Mouse (Mus musculus) thymus, postnatal 36 days (tissue): ENCODE measurements around the gene Lcmt1.

Experiments used
- DNase-seq, 2 experiments: peaks; one replicate each; pipeline ENCODE4 v3.0.0; 2022; ENCODE audit warnings: mixed read lengths in 2 of 2

Gene Lcmt1

DNA sequence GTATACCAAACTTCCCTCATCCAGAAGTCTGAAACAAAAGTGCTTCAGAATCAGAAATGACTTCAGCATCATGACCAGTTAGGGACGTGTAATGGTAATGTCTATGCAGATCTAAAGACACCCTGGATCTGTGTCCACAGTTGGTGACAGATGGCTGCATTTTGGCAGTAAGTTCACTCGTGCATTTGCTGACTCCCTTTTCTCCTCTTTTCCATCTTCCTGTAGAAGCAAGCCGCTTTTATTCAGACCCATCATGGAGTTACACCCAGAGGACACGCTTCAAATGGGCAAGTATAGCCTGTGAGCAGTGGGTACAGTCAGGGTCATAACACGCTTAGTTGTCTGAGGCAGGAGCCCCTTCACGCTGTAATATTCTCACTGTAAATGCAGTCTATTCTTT is 34.6 kb downstream of the Lcmt1 start:
- DNase-seq, result no peak

- DNase-seq, result no peak
Observed at GRCm38 (mm10) chr7:123405619-123406018, 36.0 kb downstream of the Lcmt1 start.

DNA sequence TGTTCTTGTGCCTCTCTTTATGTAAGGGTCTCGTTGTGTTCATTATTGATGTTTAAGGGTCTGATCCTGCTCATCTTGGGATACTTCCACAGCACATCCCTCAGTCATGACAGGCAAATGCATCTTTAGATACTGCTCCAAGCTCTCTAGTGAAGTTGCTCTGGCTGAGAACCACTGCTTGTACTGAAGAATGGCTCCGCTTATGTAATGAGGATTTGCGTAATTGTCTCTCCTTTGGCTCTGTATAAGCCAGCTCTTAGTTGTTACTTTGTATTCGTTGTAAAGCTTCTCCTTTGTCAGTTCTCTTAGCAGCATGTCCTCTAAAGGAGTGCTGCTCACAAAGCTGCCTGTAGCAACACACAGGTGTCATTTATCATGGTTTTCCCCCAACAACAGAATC is 37.4 kb downstream of the Lcmt1 start:
- DNase-seq, result no peak

GRCm38 (mm10) chr7:123410502-123410901 is 40.9 kb downstream of the Lcmt1 start:
- no peak for DNase-seq

- no peak for DNase-seq
Observed at GRCm38 (mm10) chr7:123411109-123411508, 41.5 kb downstream of the Lcmt1 start.

DNA sequence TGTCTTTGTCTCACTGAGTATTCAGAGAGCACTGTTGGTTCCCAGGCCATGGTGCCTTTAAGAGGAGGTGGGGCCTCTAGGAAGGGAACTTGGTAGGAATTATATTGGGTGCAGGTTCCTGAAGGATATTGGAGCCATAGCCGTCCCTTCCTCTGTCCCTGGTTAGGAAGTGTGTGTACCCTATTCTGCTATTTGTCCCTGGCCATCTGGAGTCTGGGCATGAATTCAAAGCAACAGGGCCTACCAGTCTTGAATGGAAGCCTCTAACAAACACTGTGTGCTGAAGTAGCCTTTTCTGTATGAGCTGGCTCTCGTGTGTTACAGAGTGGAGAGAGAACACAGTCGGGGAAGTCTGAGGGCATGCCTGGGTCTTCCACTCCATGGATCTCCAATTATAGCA is 42.6 kb downstream of the Lcmt1 start:
- DNase-seq, result no peak

DNA sequence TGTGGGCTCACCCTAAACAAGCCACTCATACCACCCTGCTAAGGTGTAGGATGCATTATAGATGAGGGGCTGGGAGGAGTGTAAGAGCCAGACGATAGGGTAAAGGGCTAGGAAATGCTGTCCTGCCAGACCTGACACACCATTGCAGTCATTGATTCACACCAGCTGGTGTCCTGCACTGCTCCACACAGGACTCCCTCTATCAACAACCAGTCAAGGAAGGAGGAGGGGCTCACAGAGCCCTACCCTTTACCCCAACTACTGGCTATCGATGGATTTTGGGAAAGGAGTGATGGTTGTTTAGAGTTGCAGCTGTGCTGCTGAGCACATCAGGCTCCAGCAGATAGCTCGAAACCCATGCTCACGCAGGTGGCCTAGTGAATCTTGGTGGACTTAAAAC is 47.2 kb downstream of the Lcmt1 start:
- no peak for DNase-seq

DNA sequence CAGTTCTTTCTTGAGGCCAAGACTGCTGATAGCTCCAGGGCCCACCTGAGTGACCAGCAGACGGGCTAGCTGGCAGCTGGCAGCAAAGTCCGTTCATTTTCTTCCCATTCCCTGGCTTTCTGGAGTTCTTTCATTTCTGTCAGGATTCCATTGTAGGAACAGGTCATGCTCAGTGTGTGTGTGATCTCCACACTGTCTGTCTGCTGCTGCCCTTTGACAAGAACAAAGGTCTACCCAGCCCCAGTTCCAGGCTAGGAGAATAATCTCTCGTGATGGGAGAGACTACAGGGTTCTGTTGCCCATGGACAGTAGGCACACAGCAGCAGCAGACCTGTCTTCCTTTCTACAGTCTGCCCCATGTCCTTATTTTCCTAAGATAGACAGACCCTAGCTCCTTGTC is 48.1 kb downstream of the Lcmt1 start:
- no peak for DNase-seq

- no peak for DNase-seq
Observed at GRCm38 (mm10) chr7:123419984-123420383, 50.4 kb downstream of the Lcmt1 start.

- DNase-seq, result no peak
Observed at GRCm38 (mm10) chr7:123421958-123422357, 52.4 kb downstream of the Lcmt1 start.

- DNase-seq, result no peak
Observed at GRCm38 (mm10) chr7:123424281-123424680, 54.7 kb downstream of the Lcmt1 start.

- DNase-seq, result no peak
Observed at GRCm38 (mm10) chr7:123425134-123425757, 55.7 kb downstream of the Lcmt1 start.

- no peak for DNase-seq
Observed at GRCm38 (mm10) chr7:123429624-123430410, 60.2 kb downstream of the Lcmt1 start.

GRCm38 (mm10) chr7:123430411-123430705 is 60.8 kb downstream of the Lcmt1 start:
- no peak for DNase-seq

- no peak for DNase-seq
Observed at GRCm38 (mm10) chr7:123431206-123431605, 61.6 kb downstream of the Lcmt1 start.

- DNase-seq, result no peak
Observed at GRCm38 (mm10) chr7:123442079-123442478, 72.5 kb downstream of the Lcmt1 start.

DNA sequence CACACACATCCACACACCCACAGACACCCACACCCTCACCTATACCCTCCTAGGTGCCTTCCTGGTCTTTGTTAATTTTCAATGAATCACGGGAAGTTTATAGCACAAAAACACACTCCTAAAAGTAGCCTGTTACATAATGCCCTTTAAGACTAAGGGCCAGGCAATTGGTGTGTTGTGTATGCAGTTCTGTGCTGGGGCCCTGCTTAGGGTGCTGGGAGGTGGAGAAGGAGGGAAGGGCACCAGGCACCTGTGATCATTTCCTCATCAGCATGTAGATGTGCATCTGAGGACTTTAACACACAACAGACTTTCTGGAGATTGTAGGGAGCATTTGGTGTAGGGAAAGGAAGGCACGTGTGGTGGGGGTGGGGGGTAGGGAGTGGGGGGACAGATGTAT is 79.2 kb downstream of the Lcmt1 start:
- no peak for DNase-seq

GRCm38 (mm10) chr7:123449676-123450075 is 80.1 kb downstream of the Lcmt1 start:
- no peak for DNase-seq

DNA sequence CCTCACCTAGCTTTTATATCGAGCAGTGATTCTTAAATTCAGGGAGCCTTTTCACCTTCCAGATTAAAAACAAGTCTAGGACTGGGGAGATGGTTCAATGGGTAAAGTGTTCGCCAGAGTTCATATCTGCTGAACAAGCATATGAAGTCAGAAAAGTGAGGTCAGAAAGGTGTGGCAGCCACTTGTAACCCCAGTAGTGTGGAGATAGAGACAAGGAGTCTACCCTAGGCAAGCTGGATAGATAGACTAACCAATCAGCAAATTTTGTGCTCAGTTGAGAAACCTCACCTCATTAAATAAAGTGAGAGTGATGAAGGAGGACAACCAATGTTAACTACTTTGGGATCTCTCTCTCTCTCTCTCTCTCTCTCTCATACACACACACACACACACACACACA is 80.9 kb downstream of the Lcmt1 start:
- no peak for DNase-seq

DNA sequence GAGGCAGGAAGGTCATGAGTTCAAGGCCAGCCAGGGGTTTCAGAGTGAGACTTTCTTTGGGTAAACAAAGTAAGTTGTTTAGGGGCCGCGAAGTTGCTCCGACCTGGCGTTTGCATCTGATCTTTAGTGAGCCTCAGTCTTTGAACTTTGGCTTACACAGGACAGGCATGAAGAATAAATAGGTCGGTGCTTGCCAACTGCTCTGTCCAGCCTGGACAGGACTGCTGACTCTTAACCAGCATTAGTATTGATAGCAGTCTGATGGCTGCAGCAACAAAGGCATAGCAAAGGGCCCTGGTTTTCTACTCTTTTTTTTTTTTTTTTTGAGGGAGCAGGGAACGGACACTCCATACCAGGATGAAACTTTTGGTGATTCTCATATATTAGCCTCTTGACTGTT is 83.0 kb downstream of the Lcmt1 start:
- no peak for DNase-seq

DNA sequence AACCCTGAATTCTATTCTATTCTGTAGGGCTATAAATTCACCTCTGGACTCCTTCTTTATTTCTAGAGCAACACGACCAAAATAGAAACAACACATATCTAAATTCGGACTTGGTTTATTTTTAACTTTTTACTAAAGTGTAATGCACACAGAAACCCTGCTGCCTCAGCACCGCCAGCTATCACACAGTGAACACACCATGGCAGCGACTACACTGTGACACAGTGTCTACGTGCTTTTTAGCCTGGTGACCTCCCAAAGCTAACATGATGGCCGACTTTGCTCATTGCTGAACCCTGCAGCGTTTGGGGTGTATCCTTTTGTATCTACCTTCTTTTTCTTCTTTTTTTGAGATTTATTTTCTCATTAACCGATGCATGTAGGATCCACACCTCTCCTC is 83.5 kb downstream of the Lcmt1 start:
- DNase-seq, result no peak

- DNase-seq, result no peak
Observed at GRCm38 (mm10) chr7:123455088-123455487, 85.5 kb downstream of the Lcmt1 start.

DNA sequence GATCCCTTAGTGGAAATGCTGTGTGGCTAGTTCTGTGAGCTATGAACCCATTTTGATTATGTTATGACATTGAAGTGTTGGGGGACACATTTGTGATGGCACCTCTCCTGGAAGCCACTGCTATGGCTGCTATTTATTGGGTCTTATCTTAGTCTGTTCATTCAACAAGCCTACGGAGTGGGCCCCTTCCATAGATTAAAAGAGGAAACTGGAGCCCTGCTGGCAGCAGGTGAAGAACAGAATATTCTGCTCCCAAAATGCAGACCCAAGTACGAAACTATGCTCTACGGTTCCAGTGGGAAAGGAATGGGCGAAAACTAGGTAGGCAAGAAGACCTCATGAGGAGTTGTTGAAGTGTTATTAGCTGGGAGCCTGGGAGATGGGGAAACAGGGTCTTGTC is 88.7 kb downstream of the Lcmt1 start:
- DNase-seq, result no peak

DNA sequence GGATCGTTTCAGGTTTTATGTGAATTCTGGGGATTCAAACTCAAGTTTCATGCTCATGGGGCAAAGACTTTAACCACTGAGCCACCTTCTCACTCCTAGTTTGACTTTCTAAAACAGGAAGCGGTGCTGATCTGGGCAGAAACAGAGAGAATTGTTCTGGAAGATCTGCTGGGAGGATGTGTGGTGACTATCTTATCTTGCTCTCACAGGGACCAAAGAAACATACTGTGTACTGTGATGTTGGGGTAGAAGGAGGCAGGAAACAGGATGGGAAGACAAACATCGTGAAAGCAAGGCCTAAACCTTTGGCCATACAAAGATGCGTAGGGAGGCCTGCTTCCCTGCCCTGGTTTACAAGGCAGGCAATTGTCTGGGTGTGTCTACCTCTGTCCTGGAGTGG is 89.7 kb downstream of the Lcmt1 start:
- DNase-seq, result no peak

- no peak for DNase-seq
Observed at GRCm38 (mm10) chr7:123461316-123461715, 91.7 kb downstream of the Lcmt1 start.
